Mouse (Mus musculus) heart, postnatal 14 days (tissue): ENCODE data around the gene Nme3. TPM values are rescaled to one million over a fixed set of nuclear protein-coding genes. Genes with fewer than 3 reads are reported as not detected.

Experiments
- DNase-seq, 2 experiments: peaks; one replicate each; pipeline ENCODE4 v3.0.0; 2021 to 2022
- intact Hi-C: fragments of 180-260 bp; cut with DNase I; formaldehyde crosslinking; loops from one replicate; pipeline ENCODE4 v1.15.1; 2025
- total RNA-seq, 2 experiments: library from RNA; stranded (reverse); gene quantifications; 2 replicates each; pipeline ENCODE4 v1.2.3; 2021

The Nme3 gene
- total RNA-seq, 2 experiments from 2014 or later: 41.5 to 43.7 TPM

DNA sequence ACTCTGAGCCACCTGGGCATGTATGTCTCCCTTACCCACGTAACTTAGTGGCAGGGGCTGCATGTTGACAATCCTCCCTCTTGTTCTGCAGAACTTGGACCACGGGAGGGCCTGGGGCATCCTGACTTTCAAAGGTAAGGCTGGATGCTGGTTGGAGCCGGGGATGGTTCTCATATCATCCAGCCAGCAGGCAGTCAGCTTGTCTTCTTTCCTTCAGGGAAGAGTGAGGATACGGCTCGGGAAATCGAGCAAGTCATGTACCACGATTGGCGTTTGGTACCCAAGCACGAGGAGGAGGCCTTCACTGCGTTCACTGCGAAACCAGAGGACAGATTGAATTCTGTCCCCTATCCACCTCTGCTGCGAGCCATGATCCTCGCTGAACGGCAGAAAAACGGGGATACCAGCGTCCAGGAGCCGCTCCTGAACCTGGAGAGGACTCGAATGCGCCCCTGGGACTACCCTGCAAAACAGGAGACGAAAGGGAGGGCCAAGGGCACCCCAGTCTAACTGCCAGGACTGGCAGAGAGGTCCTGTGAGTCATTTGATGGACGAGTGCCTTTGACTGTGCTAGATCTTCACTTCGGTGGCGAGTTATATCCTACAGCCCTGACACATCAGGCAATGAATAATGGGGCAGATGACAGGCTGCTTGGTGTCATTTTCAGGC lies 594 bp upstream of the Nme3 start:
- no peak for DNase-seq
- intact Hi-C loops: no loop called here

DNA sequence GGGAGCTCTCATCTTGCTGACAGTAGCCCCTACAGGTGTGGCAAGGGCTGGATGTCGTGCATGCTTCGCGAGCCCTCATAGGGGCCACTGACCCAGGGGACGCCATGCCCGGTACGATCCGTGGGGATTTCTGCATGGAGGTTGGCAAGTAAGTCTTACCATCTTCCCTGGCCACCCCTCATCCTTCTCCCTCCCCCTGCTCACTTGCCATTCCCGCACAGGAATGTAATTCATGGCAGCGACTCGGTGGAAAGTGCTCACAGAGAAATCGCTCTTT lies 631 bp downstream of the Nme3 start:
- intact Hi-C loops: no loop called here
- DNase-seq: no peak

DNA sequence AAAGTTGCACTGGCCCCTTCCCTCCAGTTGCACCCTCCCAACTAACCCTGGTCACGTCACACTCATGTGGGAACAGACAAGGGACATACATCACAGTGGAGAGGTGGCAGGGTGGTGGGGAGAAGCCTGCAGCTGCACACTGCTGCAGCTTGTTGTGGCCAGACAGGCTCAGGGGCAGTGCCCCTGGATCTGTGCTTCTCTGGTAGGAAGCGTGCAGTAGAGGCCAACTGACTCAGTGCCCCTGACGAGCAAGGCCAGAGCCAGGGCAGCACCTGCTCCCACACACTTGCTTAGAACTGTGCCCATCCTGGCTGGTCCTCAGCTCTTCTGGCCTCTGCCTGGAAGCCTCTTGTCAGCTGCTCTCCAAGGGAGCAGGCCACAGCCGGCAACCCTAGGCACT lies 1.3 kb downstream of the Nme3 start:
- intact Hi-C loops: no loop called here
- no peak for DNase-seq

DNA sequence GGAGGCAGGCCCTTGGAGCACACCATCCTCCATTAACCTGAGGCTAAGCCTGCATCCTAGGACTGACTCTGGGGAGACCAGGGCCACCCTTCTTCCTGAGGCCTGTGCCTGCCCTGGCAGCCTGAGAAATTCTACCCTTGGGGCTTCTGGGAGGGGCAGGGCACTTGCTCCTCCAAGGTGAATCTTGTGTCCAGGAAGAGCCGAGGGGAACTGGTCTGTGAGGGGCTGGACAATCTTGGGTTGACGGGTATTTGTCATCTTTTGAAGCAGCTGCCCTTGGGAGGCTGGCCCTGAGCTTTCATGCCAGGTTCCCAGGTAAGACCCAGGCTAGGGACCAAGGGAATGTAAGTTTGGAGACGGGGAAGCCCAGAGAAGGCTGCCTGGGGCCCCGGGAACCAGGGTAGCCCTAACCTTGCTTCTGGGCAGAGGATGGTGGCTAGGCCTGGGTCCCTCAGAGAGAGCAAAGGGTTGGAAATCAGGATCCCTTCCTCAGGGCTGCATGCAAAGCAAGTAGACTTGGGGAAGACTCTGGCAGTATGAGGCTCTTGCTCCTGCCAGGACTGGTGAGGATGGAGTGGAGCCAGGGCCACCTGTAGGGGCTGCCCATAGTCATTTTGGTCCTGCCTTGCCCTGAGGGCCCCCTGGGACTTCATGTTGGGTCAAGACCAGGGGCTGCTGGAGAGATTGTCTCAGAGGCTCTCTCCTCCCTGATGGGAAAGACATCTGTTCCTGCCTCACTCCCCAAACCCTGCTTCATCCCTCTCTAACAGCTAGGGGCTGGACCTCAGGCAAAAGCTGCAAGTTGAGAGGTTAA lies 1.9 kb downstream of the Nme3 start:
- DNase-seq: no peak
- intact Hi-C loops: no loop called here

DNA sequence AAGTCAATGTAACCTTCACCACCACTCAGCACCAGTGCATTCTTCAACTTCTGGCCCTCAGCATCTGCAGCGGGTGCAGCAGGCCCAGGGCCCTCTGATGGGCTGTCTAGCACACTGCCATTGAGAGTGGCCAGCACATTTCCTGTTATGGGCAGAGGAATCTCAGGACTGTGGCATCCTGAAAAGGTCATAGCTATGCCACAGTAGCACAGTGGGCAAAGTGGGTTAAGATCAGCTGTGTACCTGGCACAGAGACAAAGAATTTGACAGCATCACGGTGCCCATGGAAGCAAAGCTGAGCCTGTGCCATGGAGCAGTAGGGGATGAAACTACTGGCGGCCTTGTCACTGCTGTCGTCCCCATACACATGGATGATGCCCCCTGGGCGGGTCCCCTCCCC lies 2.9 kb downstream of the Nme3 start:
- intact Hi-C loops: no loop called here
- peak in 1 of 2 experiments; percentile 65 for DNase-seq

DNA sequence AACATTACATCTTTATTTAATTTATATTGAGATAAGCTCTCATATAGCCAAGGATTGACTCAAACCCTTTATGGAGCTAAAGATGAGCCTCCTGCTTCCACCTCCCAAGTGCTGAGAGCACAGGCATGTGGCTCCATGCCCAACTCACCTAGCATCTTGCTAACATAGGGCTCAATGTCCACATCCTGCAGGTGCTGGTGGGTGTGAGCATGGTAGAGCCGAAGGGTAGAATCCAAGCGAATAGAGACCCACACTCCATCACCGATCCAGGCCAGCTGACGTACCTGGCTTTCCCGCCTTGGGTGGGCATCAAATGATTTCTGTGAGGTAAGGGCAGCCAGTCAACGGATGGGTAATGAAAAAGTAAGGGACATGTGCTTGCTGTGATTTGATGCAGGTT lies 3.7 kb downstream of the Nme3 start:
- DNase-seq: no peak
- intact Hi-C loops: no loop called here

DNA sequence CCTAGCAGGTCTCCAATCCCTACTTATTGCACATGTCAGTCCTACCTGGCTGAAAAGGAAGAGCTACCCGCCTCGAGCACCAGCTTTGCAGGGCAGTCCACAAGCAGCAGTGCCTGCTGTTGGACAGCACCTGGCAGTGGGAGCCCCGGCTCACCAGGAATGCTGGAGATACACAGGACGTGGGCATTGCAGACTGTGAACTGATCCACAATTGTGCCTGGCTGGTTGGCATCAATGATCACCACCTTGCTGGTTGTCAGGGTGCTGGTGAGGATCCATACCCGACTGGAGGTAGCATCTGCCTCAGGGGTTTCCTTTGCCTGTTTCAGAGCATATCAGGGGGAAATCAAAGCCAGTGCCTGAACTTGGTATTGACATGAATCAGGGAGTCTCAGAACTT lies 5.8 kb downstream of the Nme3 start:
- intact Hi-C loops: no loop called here
- no peak for DNase-seq

DNA sequence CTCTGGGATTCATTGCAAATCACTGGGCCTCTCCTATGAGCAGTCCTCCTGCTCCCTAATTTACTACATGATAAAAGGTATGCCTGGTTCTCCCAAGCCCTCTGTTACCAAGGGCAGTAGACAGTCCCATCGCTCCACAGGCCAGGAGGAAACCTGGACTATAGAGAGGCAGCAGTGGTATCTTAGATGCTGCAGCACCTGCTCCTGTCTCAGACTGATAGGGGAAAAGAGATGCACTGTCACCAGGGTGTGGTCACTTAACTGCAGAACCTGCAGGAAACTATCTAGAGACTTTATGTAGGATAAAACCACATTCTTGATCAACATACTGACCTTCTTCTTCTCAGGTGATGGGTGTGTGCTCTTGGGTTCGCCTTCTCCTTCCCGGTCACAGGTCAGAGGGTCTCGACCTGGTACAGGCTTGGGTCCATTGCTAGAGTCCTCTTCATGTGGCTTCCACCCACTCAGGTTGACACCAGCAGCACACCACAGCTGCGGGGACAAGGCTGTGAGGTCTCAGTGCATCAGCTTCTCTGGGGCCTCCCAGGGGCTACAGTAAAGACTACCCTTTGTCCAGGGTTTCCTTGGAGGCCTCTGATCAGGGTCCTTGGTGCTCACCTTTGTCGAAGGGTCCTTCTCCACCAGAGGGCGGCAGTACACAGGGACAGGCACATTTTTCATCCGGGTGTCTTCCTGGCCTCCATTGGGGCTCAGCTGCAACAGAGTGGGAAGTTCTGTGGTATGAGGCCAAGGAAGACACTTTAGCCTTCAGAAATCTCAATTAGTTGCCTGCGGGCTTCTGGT lies 6.6 kb downstream of the Nme3 start:
- intact Hi-C loops: no loop called here
- no peak for DNase-seq

DNA sequence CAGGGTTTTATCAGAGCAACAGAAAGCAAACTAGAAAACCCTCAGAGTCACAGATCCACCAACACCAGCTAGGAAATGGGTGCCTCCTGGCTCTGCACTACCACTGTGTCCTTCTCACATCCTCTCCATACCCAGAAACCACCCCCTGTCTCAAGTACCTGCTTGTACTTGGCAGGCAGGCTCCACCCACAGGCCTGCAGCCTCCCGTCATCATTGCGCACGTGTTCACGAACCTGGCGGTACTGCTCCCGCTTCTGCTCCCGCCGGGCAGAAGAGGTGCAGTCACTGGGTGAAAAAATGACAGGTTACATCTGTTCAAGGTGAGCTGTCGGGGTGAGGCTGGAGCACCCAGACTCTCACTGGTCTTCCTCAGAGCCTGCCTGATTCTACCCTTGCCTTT lies 7.5 kb downstream of the Nme3 start:
- DNase-seq: no peak
- intact Hi-C loops: no loop called here

DNA sequence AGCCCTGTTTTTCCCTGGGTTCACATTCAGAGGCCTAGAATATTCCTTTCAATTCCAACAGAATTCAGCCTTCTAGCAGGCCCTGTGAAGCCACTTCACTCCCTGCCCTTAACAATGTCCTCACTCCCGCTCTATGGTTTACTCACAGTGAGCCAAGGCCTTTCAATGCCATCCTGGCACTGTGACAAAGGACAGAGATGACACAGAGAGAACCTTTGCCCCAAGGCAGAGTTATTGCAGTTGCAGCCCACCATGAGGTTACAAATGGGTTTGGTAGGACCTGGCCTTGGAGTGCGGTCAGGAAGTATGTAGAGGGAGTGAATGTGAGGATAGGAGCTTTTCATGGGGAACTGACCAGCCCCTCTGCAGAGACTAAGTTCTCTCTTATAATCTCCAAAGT lies 11.3 kb downstream of the Nme3 start:
- intact Hi-C loops: no loop called here
- DNase-seq: no peak

DNA sequence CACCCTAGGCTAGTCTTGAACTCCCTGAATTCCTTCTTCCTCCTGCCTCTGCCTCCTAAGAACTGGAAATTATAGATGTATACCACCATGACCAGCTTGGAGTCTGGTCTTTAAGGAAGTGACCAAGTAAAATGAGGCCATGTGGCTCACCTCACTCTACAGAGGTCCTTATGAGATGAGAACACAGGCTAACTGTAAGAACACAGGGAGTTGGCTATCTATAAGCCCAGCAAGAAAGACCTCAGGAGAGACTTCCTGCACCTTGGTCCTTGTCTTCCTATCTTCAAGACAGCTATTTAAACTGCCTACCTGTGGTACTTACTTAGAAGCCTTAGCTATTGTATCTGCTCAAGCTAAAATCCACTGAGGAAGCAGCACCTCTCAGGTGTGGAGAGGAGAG lies 17.7 kb downstream of the Nme3 start:
- DNase-seq: no peak
- intact Hi-C loops: no loop called here

DNA sequence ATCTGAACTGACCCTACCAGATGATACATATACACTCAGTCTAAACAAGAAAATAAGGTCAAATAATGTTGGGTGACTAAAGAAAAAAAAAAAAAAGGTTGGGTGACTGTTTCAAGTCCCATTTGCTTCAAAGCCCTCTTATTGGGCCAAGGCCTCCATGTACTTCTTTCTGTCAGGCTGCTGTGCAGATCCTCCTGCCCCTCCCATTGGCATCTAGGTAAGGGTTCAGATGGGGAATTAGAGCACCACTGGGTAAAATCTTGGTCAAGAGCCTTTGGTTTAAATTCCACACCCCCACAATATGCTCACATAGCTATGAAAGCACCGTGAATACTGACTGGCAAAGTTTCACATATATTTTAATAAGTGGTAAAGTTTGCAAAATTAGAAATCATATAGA lies 26.9 kb downstream of the Nme3 start:
- intact Hi-C loops: no loop called here
- no peak for DNase-seq

DNA sequence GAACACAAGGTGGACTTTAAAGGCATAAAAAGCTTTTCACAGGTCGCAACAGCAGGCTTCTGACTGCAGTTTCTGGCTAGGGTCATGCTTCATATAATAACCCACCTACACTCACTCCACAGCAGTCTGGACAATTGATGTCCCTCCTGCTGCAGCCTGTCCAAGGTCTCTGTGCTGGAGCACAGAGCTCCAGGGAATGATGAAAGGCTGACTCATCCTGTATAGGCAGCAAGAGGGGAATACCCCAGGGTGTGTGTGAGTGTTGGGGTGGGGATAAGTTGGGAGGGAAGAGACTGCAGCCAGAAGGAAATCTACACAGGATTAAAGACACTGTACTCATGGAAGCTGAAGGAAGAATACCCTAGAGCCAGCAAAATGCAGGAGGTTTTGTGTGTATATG lies 33.2 kb downstream of the Nme3 start:
- DNase-seq: no peak
- intact Hi-C loops: no loop called here

DNA sequence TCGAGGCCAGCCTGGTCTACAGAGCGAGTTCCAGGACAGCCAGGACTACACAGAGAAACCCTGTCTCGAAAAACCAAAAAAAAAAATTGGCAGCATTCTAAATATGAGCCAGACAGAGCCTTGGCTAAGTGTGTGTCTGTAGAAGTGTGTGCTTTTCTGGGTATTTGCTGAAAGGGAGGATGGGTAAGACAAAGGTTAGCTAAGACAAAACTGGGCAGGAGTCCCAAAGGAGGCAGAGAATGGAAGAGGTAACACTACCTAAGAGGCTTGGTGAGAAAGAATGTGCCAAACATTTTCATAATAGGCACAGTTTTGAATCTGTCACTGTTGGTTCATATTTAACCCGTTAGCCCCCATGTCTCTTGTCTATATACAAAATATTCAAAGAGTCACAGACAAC lies 36.1 kb downstream of the Nme3 start:
- no peak for DNase-seq
- intact Hi-C loops: loop anchor here (10.0 kb wide), 1 partner anchor 342 kb away; the partner anchor contains the start of gene Ube2i

DNA sequence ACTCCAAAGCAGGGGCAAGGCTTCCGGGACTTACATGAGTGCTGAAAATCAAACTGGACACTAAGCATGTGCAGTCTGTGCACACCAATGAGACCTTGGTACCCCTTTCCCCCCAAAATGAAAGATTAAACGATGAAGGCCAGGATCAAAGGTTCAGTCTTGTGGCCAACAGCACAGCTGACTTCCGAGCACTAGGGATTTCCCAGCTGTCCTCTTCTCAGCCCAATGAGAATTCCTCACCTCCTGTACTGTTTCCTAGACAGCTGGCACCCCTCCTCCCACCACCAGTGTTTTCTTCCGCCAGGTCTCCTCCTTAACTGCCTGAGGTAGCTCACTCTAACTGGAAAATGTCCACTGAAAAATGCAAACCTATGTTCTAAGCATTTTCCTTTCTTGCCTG lies 36.9 kb downstream of the Nme3 start:
- intact Hi-C loops: loop anchor here (10.0 kb wide), 1 partner anchor 342 kb away; the partner anchor contains the start of gene Ube2i
- no peak for DNase-seq

DNA sequence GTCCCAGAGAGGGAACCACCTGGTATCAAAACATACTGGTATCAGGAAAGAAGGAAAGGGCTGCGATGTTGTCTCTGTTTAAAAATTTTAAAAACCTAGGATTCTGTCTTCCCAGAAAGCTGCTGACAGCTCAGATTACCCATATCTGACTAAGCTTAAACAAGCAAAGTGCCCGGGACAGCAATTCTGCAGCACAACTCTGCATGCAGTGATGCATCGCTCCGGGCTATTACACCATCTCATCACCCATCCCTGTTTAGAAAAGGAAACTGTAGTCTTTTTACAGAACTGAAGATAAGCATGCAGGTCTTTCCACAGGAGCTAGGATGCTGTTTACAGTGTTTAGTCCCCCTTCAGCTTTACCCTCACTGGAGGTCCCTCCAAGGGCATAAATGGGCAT lies 38.6 kb downstream of the Nme3 start:
- intact Hi-C loops: loop anchor here (10.0 kb wide), 1 partner anchor 340 kb away; the partner anchor contains the start of gene Ube2i
- DNase-seq: no peak

DNA sequence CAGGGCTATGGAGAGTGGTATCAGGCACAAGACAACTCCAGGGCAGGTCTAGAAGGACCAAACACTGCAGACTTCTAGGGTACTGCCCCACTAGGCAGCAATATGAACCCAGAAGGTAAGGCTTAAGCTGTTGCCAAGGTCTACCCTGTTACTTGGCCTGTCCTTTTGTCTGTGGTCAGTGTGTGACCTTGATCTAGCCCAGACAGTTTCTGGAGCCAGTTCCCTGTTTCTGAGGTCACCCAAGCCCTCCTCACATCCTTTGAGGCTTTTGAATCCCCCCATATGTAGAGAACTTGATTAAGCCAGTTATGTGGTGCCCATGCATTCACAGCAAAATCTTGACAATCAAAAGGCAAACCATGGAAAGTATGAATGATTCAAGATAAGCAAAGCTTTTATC lies 39.4 kb downstream of the Nme3 start:
- DNase-seq: no peak
- intact Hi-C loops: loop anchor here (10.0 kb wide), 1 partner anchor 339 kb away; the partner anchor contains the start of gene Ube2i

DNA sequence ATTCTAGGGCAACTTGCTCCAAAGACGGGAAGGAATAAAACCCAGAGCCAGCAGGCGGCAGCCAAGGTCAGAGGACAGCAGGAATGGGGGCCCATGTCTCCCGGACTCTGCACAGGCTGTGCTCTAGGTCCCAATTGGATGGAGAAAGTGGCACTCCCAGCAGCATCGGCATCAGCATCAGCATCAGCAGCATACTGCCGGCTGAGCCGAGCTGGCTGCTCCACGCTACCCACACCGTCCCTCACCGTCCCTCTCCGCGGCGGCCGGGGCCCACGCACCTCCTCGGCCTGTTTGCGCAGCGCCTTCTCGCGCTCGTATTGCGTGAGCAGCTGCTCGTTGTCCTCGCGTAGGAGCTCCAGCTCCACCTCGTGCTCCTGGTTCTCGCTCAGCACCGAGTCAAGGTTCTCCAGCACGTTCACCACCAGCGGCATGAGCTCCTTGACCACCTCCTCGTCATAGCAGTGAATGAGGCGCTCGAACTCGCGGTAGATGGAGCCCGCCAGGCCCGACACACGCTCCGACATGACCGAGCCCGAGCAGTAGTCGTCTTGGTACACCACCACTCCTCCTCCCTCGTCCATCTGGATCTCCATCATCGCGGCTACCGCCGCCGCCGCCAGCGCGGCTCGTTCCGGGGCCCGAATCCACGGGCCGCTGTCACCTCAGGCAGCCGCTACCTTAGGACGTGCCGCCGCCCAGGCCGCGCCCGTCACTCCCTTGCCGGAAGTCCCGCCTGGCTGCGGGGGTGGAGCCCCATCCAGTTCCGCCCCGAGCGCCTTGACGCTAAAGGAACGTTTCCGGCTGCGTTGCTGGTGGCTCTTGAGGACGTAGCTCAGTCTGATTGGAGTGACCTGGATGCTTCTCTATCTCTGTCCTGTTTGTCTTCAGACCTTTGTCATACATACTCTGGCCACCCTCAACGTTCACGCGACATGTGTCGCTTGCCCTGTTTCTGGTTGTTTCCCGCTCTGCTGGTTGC lies 40.2 kb downstream of the Nme3 start, which contains the start of gene Mapk8ip3:
Gene Mapk8ip3, minus strand, starts transcription at position 719 of the 979 bp plus-strand sequence.
- intact Hi-C loops: loop anchor here (10.0 kb wide), 1 partner anchor 338 kb away; the partner anchor contains the start of gene Ube2i
- DNase-seq: peak; percentile 96 to 98

DNA sequence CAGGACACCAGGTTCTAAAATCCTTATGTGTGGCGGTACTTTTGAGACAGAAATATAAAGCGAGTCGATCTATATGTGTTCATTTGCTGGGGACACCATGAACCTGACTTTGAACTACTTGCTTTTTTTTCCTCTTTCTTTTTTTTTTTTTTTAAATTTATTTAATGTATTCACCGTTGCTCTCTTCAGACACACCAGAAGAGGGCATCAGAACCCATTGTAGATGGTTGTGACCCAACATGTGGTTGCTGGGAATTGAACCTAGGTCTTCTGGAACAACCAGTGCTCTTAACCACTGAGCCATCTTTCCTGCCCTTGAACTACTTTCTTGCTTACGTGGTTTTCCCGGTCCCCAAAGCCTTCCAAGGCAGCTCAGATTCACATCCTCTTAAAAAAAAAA lies 41.0 kb downstream of the Nme3 start:
- no peak for DNase-seq
- intact Hi-C loops: loop anchor here (10.0 kb wide), 1 partner anchor 338 kb away; the partner anchor contains the start of gene Ube2i

DNA sequence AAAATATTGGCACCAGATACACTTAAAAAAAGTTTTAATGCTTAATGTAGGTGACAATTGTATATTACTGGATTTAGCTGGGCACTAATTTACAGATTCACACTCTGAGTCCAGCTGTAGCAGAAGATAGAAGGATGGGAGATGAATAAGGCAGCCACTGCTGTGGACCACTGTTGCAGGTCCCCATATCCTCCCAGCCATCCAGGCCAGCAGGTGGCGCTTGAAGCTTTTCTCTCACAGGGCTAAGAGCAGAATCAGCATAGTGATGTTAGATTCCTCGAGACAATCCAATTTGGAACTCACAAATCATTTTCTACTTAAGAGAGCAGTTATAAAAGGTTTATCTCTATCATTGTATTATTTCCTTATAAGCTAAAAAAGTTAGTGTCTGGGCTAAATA lies 46.2 kb downstream of the Nme3 start:
- intact Hi-C loops: loop anchor here (1.0 kb wide), 1 partner anchor 74 kb away; the partner anchor contains the start of gene Ift140
- peak; percentile 36 to 53 for DNase-seq
